Mouse (Mus musculus) CH12.LX (cell line): ENCODE results near the gene Syne1.

ENCODE experiments used
- CTCF ChIP-seq, 2 experiments: IDR thresholded peaks in 1 of 2; conservative IDR thresholded peaks in 1 of 2; 2 replicates each; pipeline ENCODE4 v1.5.1; 2011 to 2012; ENCODE audit warnings: low read depth in 2 of 2, low read length in 2 of 2, improper control_type of control experiment in 1 of 2, inconsistent platforms in 1 of 2, mild to moderate bottlenecking in 1 of 2, moderate library complexity in 1 of 2
- NRF1 ChIP-seq: IDR thresholded peaks from 2 replicates; pipeline ENCODE4 v1.6.1; 2014; ENCODE audit warnings: low read depth, mild to moderate bottlenecking, inconsistent platforms, low read length, improper control_type of control experiment, moderate library complexity
- POLR2A ChIP-seq: IDR thresholded peaks from 2 replicates; pipeline ENCODE4 v1.6.1; 2011; ENCODE audit warnings: low read depth, mild to moderate bottlenecking, improper control_type of control experiment, low read length

DNA sequence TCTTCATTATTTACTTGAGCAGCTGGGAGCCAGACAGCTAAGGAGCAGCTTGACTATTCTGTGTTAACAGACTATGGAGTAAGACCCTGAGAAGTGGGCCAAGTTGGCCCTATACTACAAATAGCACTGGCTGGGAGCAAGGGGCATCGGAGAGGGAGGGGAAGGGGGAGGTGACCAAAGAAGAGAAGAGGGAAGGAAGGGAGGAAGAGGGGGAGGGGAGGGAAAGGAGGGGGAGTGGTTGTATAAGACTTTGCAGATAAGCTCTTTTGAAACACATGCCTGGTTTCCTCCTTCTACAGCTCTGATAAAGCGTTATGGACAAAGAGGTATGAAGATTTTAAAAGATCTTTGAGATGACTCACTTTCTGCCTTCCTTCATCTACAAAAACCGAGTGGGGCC, 36.0 kb downstream of the Syne1 start:
- TF ChIP-seq NRF1: no peak
- no peak for TF ChIP-seq CTCF (conservative IDR thresholded peaks at IDR 0.05 in 1 of 2, IDR thresholded peaks at IDR 0.05 in 1 of 2; ENCODE audit: low read depth in 2 of 2, low read length in 2 of 2)
- no peak for TF ChIP-seq POLR2A
